Mouse (Mus musculus) bone marrow macrophage, adult 2 months (primary cell): ENCODE data around the gene Slc8a1.

Source experiments
- CTCF ChIP-seq: IDR thresholded peaks from 2 replicates; pipeline ENCODE4 v1.5.1; 2012; ENCODE audit warnings: low read depth, mild to moderate bottlenecking, low read length, moderate library complexity
- POLR2A ChIP-seq: IDR thresholded peaks from 2 replicates; pipeline ENCODE4 v1.6.1; 2012; ENCODE audit warnings: mild to moderate bottlenecking, low read depth, low read length, borderline replicate concordance

- TF ChIP-seq CTCF, result no peak
- no peak for TF ChIP-seq POLR2A
Observed at GRCm38 (mm10) chr17:81698789-81699188, 39.4 kb downstream of the Slc8a1 start.
